Mouse (Mus musculus) CD4-positive, CD25-positive, alpha-beta regulatory T cell, adult 2 months (primary cell): ENCODE measurements around the gene Scp2.
"Not testable (repeated sequence)": the region's sequence is repeated elsewhere in the genome, so short reads cannot be mapped to it uniquely, and the experiment has no call there.

Experiments used
- DNase-seq: peaks from one replicate; pipeline ENCODE4 v3.0.0-alpha.2; 2012; ENCODE audit warnings: low read depth, low spot score

Gene Scp2

GRCm38 (mm10) chr4:108144880-108145279 is at the start of gene Scp2:
Gene Scp2, minus strand, starts transcription at chr4:108144998.
- DNase-seq, result no peak

GRCm38 (mm10) chr4:108192821-108193323 is 48.1 kb upstream of the Scp2 start:
- no peak for DNase-seq

DNA sequence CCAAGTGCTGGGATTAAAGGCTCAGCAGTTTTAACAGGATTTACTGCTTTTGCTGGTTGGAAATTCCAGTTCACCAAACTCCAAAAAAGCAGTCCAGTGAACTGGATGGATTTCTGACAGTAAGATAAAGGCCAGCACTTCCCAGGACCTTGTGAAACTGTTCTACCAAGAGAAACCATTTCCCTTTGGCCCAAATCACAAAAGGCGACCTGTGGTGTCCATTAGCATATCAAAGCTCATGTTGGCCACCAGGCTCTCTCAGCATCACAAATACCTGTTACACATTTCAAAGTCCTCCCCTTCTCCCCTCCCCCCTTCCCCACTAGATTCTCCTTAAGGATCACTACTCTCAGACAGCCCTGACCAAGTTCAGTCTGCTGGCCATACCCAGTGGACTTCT is 37.5 kb upstream of the Scp2 start:
- DNase-seq, result no peak

DNA sequence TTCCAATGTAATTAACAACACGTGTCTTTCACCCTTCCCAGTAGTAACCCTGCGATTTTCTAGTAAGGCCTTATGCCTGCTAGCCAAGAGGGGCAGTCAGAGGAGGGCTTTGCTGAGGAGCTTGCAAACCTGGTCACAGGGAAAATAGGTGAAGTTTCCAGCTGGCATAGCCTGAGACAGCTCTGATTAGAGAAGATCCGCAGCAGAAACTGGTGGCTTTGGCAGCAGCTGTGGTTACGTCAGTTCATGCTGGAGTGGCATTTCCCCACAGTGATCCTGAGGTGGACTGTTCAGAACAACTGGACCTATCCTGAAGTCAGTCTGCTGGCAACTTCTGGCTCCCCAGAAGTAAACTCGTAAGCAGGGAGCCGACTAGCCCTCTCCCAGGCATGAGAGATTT is 23.3 kb upstream of the Scp2 start:
- DNase-seq, result no peak

GRCm38 (mm10) chr4:108166874-108167273 is 22.1 kb upstream of the Scp2 start:
- no peak for DNase-seq

GRCm38 (mm10) chr4:108165152-108165895 is 20.5 kb upstream of the Scp2 start, which contains the start of gene Echdc2:
Gene Echdc2, plus strand, starts transcription at chr4:108165437.
- DNase-seq, result peak; percentile 29

DNA sequence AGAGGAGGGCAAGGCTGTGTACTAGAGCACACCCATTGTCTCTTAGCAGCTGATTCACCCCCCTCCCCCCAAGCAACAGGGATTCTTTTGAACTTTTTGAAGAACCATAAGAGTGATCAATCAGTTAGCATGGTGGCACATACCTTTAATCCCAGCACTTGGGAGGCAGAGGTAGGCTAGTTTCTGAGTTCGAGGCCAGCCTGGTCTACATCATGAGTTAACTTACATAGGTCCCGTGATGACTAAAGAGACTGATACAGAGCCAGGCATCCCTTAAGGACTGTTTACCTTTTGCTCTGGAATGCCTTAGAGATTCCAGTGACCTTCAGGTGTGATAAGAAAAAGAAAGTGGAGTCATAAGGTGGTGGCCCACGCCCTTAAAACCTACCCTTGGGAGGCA is 18.5 kb upstream of the Scp2 start:
- DNase-seq, result no peak

- DNase-seq, result no peak
Observed at GRCm38 (mm10) chr4:108161936-108162335, 17.1 kb upstream of the Scp2 start.

DNA sequence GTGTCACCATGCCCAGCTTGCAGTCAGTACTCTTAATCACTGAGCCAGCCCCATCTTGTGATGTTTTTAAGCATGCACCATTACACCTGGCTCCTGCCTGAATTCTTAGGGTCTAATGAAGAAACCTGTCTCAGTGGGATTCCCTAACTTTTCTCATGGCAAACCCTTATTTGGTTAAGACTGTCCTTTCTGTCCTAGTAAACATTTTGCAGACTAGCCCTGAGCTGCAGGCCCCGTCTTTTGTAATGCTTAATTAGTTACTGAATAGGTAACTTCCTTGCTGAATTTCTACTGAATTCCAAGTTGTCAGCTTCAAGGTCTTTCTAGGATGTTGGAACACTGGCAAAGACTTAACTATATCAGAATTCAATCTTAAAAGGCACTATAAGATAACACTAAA is 10.3 kb upstream of the Scp2 start:
- not testable (repeated sequence) for DNase-seq

DNA sequence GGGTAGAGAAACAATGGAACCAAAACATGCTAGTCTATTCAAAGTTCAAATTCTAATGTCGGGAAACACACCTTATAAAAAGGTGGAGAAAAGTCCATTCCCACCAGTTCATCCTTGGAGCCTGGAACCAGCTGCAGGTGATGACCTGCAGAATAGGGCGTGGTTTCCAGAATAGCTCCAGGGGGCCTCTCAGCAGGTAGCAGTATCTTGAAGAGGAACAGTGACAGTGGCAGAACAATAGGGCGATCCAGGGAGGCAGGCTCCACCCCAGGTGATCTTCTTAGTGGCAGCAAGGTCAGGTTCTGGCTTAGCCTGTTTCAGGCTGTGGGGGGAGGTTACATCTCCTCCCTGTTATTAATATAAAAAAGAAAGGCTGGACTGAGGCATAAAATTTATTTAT is 756 bp upstream of the Scp2 start:
- not testable (repeated sequence) for DNase-seq

DNA sequence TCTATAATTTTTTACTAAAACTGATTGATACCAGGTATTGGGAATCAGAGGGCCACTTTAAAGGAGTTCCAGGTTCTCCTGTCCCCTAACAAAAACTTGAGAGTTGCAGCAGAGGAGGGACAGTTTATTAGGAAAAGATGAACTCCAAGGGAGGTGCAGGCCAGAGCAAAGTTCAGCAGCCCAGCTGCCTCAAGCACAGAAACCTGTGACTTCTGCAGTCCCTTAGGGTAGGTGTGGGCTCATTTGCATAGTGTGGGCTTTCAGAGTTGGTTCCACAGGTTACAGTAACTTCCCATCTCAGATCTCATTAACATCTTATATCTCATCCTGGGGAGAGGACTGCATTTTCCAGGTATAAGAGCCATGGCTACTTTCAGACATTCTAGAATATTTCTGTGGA is 1.0 kb downstream of the Scp2 start:
- no peak for DNase-seq

GRCm38 (mm10) chr4:108143178-108143577 is 1.6 kb downstream of the Scp2 start:
- peak; percentile 24 for DNase-seq

- DNase-seq, result no peak
Observed at GRCm38 (mm10) chr4:108136938-108137337, 7.9 kb downstream of the Scp2 start.

DNA sequence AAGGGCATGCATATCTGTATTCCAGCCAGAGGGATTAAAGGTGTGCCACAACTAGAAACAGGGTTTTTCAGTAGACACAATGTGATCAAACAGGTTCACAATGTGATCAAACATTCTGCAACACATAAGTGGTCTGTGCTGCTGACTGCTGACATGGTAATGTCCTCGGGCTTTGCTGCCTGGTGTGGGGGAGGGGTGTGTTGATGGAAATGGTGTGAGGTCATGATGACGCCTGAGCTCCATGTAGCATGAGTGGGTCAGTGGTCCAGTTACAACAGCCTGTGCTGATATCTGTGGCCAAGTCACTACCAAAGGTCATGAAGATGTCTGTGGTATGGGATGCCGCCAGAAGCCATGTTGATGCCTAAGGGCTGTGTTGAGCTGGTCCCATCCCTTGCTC is 14.3 kb downstream of the Scp2 start:
- DNase-seq, result no peak

- no peak for DNase-seq
Observed at GRCm38 (mm10) chr4:108128339-108128738, 16.5 kb downstream of the Scp2 start.

GRCm38 (mm10) chr4:108127516-108127915 is 17.3 kb downstream of the Scp2 start:
- DNase-seq, result no peak

- no peak for DNase-seq
Observed at GRCm38 (mm10) chr4:108126260-108126659, 18.5 kb downstream of the Scp2 start.

GRCm38 (mm10) chr4:108124104-108124503 is 20.7 kb downstream of the Scp2 start:
- no peak for DNase-seq

DNA sequence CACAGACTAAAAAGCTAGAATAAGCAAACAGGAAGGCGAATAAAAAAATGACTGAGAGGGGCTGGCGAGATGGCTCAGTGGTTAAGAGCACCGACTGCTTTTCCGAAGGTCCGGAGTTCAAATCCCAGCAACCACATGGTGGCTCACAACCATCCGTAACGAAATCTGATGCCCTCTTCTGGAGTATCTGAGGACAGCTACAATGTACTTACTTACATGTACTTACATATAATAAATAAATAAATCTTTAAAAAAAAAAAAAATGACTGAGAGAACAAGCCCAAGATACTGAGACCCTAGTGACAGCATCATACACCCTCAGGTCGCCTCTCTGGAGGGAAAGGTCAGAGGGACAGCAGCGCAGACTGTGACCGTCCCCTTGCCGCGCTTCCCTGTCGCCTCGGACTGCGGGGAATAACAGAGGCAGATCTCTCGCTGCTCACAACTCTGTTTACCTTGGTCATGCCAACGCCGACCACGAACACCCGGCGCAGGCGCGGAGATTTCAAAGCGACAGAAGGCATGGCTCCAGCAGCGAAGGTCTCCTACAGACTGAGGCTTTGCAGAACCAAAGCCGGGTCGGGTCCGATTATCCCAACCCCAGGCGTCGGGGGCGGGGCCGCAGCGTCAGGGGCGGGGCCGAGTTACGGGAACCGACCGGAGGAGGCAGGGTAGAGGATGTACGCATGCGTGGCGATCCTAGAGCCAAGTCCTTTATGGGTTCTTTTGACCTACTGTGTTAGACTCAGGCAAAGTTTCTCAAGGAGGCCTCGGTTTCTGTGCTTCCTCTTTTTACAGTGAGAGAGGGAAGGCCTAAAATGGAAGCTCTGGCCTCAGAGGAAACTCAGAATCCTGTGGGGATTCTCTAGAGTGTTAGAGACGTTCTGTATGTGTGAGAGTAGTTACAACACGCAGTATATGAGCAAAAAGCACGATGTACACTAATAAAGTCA is 26.6 kb downstream of the Scp2 start:
- DNase-seq, result peak; percentile 92

- DNase-seq, result peak; percentile 4
Observed at GRCm38 (mm10) chr4:108117488-108117887, 27.3 kb downstream of the Scp2 start.

- DNase-seq, result no peak
Observed at GRCm38 (mm10) chr4:108116466-108116865, 28.3 kb downstream of the Scp2 start.

- no peak for DNase-seq
Observed at GRCm38 (mm10) chr4:108110706-108111105, 34.1 kb downstream of the Scp2 start.
